10 mouse cellular contexts compared by ENCODE assay signal in genomic region chr1:187610336-187610948, GRCm38 (mm10). TPM values are rescaled to one million over a fixed set of nuclear protein-coding genes. Genes with fewer than 3 reads are reported as not detected.
DNase-seq lines count a peak whose midpoint lies in the region; ATAC-seq lines count a peak whose summit lies in the region.
"Had no signal": no experiment of that assay in that cellular context is flagged by ENCODE, and none has a peak within 500 bp of the region (broad histone marks: within the 10 kb centered on the region; RNA-seq: fewer than 3 reads in every experiment).

No protein-coding gene starts in this region.

- DNase-seq in heart, postnatal 4 days: no peak
- peak; percentile 60 for DNase-seq in kidney, adult 11 months
- DNase-seq in left cerebral cortex, postnatal 4 days: no peak
- no peak for DNase-seq in gastrocnemius, postnatal 36 days

- H3K4me2 ChIP-seq in heart, embryonic 11.5 days: peak overlapping the region; percentile 88
- H3K4me2 ChIP-seq in heart, embryonic 12.5 days: peak overlapping the region; percentile 84
- peak overlapping the region; percentile 89; the same call in 1 of the 2 replicates for H3K4me2 ChIP-seq in limb, embryonic 13.5 days (replicated peaks)

- H3K4me1 ChIP-seq in heart, embryonic 11.5 days (ENCODE audit: control insufficient read depth, insufficient read depth, low read length): peaks cover 38% of the 10 kb centered on the region
- H3K4me1 ChIP-seq in heart, embryonic 12.5 days (replicated peaks): peaks cover 52% of the 10 kb centered on the region
- H3K4me1 ChIP-seq in limb, embryonic 13.5 days: peaks cover 36% of the 10 kb centered on the region

- H3K27me3 ChIP-seq in heart, embryonic 11.5 days (ENCODE audit: control insufficient read depth, insufficient read depth, low read length): peaks cover 37% of the 10 kb centered on the region
- peaks cover 25% of the 10 kb centered on the region for H3K27me3 ChIP-seq in heart, embryonic 12.5 days (replicated peaks)
- peaks cover 71% of the 10 kb centered on the region for H3K27me3 ChIP-seq in limb, embryonic 13.5 days

- no peaks in the 10 kb centered on the region for H3K36me3 ChIP-seq in heart, embryonic 11.5 days (ENCODE audit: control insufficient read depth, insufficient read depth, low read length)
- no peaks in the 10 kb centered on the region for H3K36me3 ChIP-seq in heart, embryonic 12.5 days
- no peaks in the 10 kb centered on the region for H3K36me3 ChIP-seq in limb, embryonic 13.5 days
- H3K36me3 ChIP-seq: liver, embryonic 12.5 days; midbrain, embryonic 13.5 days had no signal

- no peak for ATAC-seq in heart, embryonic 11.5 days (replicated peaks; ENCODE audit: insufficient number of reproducible peaks, low FRiP score, low TSS enrichment)
- ATAC-seq in heart, embryonic 12.5 days (ENCODE audit: insufficient number of reproducible peaks, low FRiP score): no peak
- ATAC-seq in limb, embryonic 13.5 days (ENCODE audit: low FRiP score, low read depth): no peak
- no peak for ATAC-seq in activated CD4-positive, CD25-positive, alpha-beta regulatory T cell, adult 4 months

- no peaks in the 10 kb centered on the region for H3K9me3 ChIP-seq in heart, embryonic 11.5 days (replicated peaks; ENCODE audit: control insufficient read depth, low read length)
- no peaks in the 10 kb centered on the region for H3K9me3 ChIP-seq in heart, embryonic 12.5 days (replicated peaks)
- no peaks in the 10 kb centered on the region for H3K9me3 ChIP-seq in limb, embryonic 13.5 days
- H3K9me3 ChIP-seq: liver, embryonic 12.5 days; midbrain, embryonic 13.5 days had no signal

- H3K4me3 ChIP-seq in heart, embryonic 11.5 days (ENCODE audit: low read depth, low read length): peak overlapping the region; percentile 54
- peak overlapping the region; percentile 57 for H3K4me3 ChIP-seq in heart, embryonic 12.5 days
- no peak overlapping the region for H3K4me3 ChIP-seq in limb, embryonic 13.5 days

- H3K27ac ChIP-seq in heart, embryonic 11.5 days (ENCODE audit: low read depth, low read length): no peak overlapping the region
- no peak overlapping the region for H3K27ac ChIP-seq in heart, embryonic 12.5 days (ENCODE audit: poor library complexity, severe bottlenecking)
- no peak overlapping the region for H3K27ac ChIP-seq in limb, embryonic 13.5 days
- H3K27ac ChIP-seq: liver, embryonic 12.5 days; midbrain, embryonic 13.5 days had no signal

- WGBS in heart, embryonic 11.5 days (ENCODE audit: insufficient replicate concordance): 34% methylated on average over 9 of the region's 9 CpGs
- 32% methylated on average over 9 of the region's 9 CpGs for WGBS in heart, embryonic 12.5 days
- WGBS in limb, embryonic 13.5 days: 34% methylated on average over 9 of the region's 9 CpGs

- H3K9ac ChIP-seq in heart, embryonic 11.5 days (ENCODE audit: low read depth, low read length): peak overlapping the region; percentile 81; the same call in 1 of the 2 replicates
- H3K9ac ChIP-seq in heart, embryonic 12.5 days: peak overlapping the region; percentile 76; the same call in 1 of the 2 replicates
- no peak overlapping the region for H3K9ac ChIP-seq in limb, embryonic 13.5 days
- H3K9ac ChIP-seq: liver, embryonic 12.5 days had no signal

- intact Hi-C loops in left cerebral cortex, postnatal 4 days (cut with DNase I): no loop called here
- intact Hi-C loops in gastrocnemius, postnatal 36 days (cut with DNase I): no loop called here

RNA-seq across cellular contexts. Expression of gene Esrrg, which starts 1.9 kb away (rescaled TPM):
- 34.2 and 36.2 TPM in 2 replicates for polyA plus RNA-seq in heart, embryonic 11.5 days (2014; fragmentation: Nextera tagmentation; extraction: Ambion mirVana)
- total RNA-seq in heart, postnatal 4 days (2021): 10 to 100 TPM; 37.9 to 50.1 TPM
- polyA plus RNA-seq in heart, embryonic 12.5 days (2016; fragmentation: Nextera tagmentation; extraction: Ambion mirVana): 33.3 and 39.3 TPM in 2 replicates
- 3.1 TPM in 2 replicates for polyA plus RNA-seq in limb, embryonic 13.5 days (2015; fragmentation: Nextera tagmentation; extraction: Ambion mirVana)
- not detected for polyA plus RNA-seq in activated CD4-positive, CD25-positive, alpha-beta regulatory T cell, adult 4 months (2017; shearing (Covaris generic))
- total RNA-seq in left cerebral cortex, postnatal 4 days (2021): 10 to 100 TPM; 15.7 to 19.6 TPM
- total RNA-seq in gastrocnemius, postnatal 36 days (2021): 10 to 100 TPM; 18.5 to 30.4 TPM
